Mouse (Mus musculus) liver, embryonic 15.5 days (tissue): ENCODE data around the gene Adamtsl3. TPM values are rescaled to one million over a fixed set of nuclear protein-coding genes. Genes with fewer than 3 reads are reported as not detected.

Source experiments
- ATAC-seq: fragments of 200-750 bp; cut with Nextera tagmentation; 2 replicates; pipeline ENCODE4 v1.8.0; 2017; ENCODE audit warnings: moderate number of reproducible peaks, mild to moderate bottlenecking, moderate library complexity; ENCODE audit not compliant: insufficient read depth
- H3K27ac ChIP-seq: fragments of 300-500 bp; sonication (generic); replicated peaks from 2 replicates; pipeline ENCODE4 v1.5.1; 2015; ENCODE audit warnings: mild to moderate bottlenecking, inconsistent platforms
- H3K27me3 ChIP-seq: fragments of 300-500 bp; sonication (generic); 2 replicates; pipeline ENCODE4 v1.6.1; 2015; ENCODE audit warnings: mild to moderate bottlenecking, inconsistent platforms
- H3K36me3 ChIP-seq: fragments of 300-500 bp; sonication (generic); replicated peaks from 2 replicates; pipeline ENCODE4 v1.6.1; 2015; ENCODE audit warnings: moderate library complexity, mild to moderate bottlenecking, inconsistent platforms
- H3K4me1 ChIP-seq: fragments of 300-500 bp; sonication (generic); replicated peaks from 2 replicates; pipeline ENCODE4 v1.6.1; 2015; ENCODE audit warnings: inconsistent platforms
- H3K4me2 ChIP-seq: fragments of 300-500 bp; sonication (generic); 2 replicates; pipeline ENCODE4 v1.6.1; 2015; ENCODE audit warnings: moderate library complexity, mild to moderate bottlenecking, inconsistent platforms
- H3K4me3 ChIP-seq: fragments of 300-500 bp; sonication (generic); replicated peaks from 2 replicates; pipeline ENCODE4 v1.5.1; 2015; ENCODE audit warnings: mild to moderate bottlenecking, inconsistent platforms
- H3K9ac ChIP-seq: fragments of 300-500 bp; sonication (generic); 2 replicates; pipeline ENCODE4 v1.6.1; 2015; ENCODE audit warnings: moderate library complexity, mild to moderate bottlenecking, inconsistent platforms
- H3K9me3 ChIP-seq: fragments of 300-500 bp; sonication (generic); replicated peaks from 2 replicates; pipeline ENCODE4 v1.6.1; 2016; ENCODE audit warnings: inconsistent platforms
- WGBS: fragments of 180-500 bp; shearing (Covaris S2); methylation state at CpG from one replicate; pipeline ENCODE4 v1.1.7; 2015; ENCODE audit warnings: mixed read lengths; ENCODE audit not compliant: insufficient replicate concordance; 5-methylcytosine and 5-hydroxymethylcytosine counted together
- polyA plus RNA-seq: library from polyadenylated mRNA; unstranded; fragments of >200 nt; fragmentation: Nextera tagmentation; extraction: Ambion mirVana; gene quantifications from 2 replicates; pipeline ENCODE4 v1.2.1, GENCODE M21; 2015

Adamtsl3 gene
- polyA plus RNA-seq, 1 experiment from 2014 or later, result 0.12 TPM

DNA sequence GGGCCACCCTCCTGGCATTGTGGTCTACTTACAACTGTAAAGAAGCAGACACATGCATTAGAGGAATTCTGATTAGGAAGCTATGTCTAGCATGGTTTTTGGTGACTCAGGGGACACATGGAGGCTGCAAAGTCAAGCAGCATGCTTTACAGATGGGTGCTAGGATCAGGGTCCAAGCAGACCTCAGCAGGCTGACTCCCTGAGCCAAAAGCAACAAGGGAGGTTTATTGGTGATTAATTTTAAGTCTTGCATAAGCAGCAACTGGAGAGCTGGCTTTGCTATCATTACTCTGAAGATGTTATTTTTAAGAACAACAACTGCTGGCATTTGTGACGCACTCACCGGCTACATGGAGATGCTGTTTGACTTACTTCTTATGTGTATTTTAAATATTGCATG is 88.1 kb downstream of the Adamtsl3 start:
- Histone ChIP-seq H3K36me3 (no peaks in the 10 kb centered on the region), H3K27me3 (no peaks in the 10 kb centered on the region), H3K4me3 (no peak overlapping the region), H3K27ac (no peak overlapping the region), H3K4me1 (no peaks in the 10 kb centered on the region), H3K9me3 (no peaks in the 10 kb centered on the region), H3K4me2 (no peak overlapping the region), H3K9ac (no peak overlapping the region)
- 88% methylated on average over 2 of the region's 2 CpGs for WGBS
- ATAC-seq, result no peak

GRCm38 (mm10) chr7:82424281-82424680 is 88.8 kb downstream of the Adamtsl3 start:
- Histone ChIP-seq H3K27me3 (no peaks in the 10 kb centered on the region), H3K9me3 (no peaks in the 10 kb centered on the region), H3K9ac (no peak overlapping the region), H3K4me2 (no peak overlapping the region), H3K4me1 (no peaks in the 10 kb centered on the region), H3K27ac (no peak overlapping the region), H3K36me3 (no peaks in the 10 kb centered on the region), H3K4me3 (no peak overlapping the region)
- no peak for ATAC-seq
- WGBS, result 61% methylated on average over 1 of the region's 1 CpGs

DNA sequence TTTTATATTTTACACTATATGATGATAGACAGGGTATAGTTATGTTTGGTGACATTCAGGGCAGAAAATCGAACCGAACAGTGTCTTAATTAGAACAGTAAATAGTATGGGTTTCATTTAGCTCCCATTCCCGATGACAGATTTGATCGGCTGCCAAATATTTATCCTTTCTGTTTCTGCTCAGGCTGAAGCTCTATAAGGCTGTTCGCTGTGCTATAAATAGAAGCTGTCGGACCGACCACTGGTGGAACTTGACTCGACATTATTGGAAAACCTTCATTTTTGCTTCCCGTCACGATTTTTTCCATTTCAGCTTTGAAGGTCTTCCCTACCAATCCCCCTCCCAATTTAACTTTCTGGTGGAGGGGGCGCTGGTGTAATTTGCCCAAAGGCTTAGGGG is 89.9 kb downstream of the Adamtsl3 start:
- no peak overlapping the region for H3K4me2 ChIP-seq
- no peak for ATAC-seq

GRCm38 (mm10) chr7:82429447-82429846 is 94.0 kb downstream of the Adamtsl3 start:
- no peak overlapping the region for H3K4me3 ChIP-seq
- no peaks in the 10 kb centered on the region for H3K9me3 ChIP-seq
- no peaks in the 10 kb centered on the region for H3K4me1 ChIP-seq
- ATAC-seq, result no peak
- WGBS, result 14% methylated on average over 4 of the region's 4 CpGs
- H3K27ac ChIP-seq, result no peak overlapping the region
- no peaks in the 10 kb centered on the region for H3K36me3 ChIP-seq
- H3K27me3 ChIP-seq, result no peaks in the 10 kb centered on the region
- H3K9ac ChIP-seq, result no peak overlapping the region
- no peak overlapping the region for H3K4me2 ChIP-seq

More for the DNA sequence above, 89.9 kb downstream of the Adamtsl3 start:
- Histone ChIP-seq H3K27me3 (no peaks in the 10 kb centered on the region), H3K9me3 (no peaks in the 10 kb centered on the region), H3K36me3 (no peaks in the 10 kb centered on the region), H3K4me3 (no peak overlapping the region), H3K27ac (no peak overlapping the region), H3K4me1 (no peaks in the 10 kb centered on the region), H3K9ac (no peak overlapping the region)
- WGBS, result 61% methylated on average over 11 of the region's 11 CpGs

DNA sequence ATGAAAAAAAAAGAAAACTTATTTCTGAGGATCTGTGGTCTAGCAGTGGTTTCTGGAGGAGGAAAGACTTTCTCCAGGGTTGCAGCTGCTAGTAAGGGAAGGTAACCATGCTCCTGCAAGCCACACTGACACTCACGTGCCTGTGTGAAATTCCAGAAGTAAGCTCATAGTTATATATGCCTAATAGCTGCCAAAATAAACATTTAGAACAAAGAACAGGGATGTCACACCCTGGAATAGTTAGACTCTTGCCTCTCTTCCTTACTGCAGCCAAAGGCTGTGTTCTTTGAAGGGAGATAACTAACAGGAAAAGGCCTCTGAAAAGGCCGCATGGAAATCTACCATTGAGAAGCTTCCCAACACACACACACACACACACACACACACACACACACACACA is 96.1 kb downstream of the Adamtsl3 start:
- no peaks in the 10 kb centered on the region for H3K27me3 ChIP-seq
- no peak overlapping the region for H3K27ac ChIP-seq
- ATAC-seq, result no peak
- WGBS, result 30% methylated on average over 2 of the region's 2 CpGs
- no peak overlapping the region for H3K4me3 ChIP-seq
- no peaks in the 10 kb centered on the region for H3K36me3 ChIP-seq
- H3K4me2 ChIP-seq, result no peak overlapping the region
- H3K9ac ChIP-seq, result no peak overlapping the region
- no peaks in the 10 kb centered on the region for H3K9me3 ChIP-seq
- no peaks in the 10 kb centered on the region for H3K4me1 ChIP-seq

GRCm38 (mm10) chr7:82433226-82433625 is 97.7 kb downstream of the Adamtsl3 start:
- Histone ChIP-seq H3K9me3 (no peaks in the 10 kb centered on the region), H3K4me3 (no peak overlapping the region), H3K27ac (no peak overlapping the region), H3K9ac (no peak overlapping the region), H3K4me2 (no peak overlapping the region), H3K36me3 (no peaks in the 10 kb centered on the region), H3K4me1 (no peaks in the 10 kb centered on the region), H3K27me3 (no peaks in the 10 kb centered on the region)
- no peak for ATAC-seq
- WGBS, result 63% methylated on average over 2 of the region's 2 CpGs

- Histone ChIP-seq H3K4me2 (no peak overlapping the region), H3K4me3 (no peak overlapping the region), H3K9ac (no peak overlapping the region), H3K27me3 (no peaks in the 10 kb centered on the region), H3K27ac (no peak overlapping the region), H3K4me1 (no peaks in the 10 kb centered on the region), H3K36me3 (no peaks in the 10 kb centered on the region), H3K9me3 (no peaks in the 10 kb centered on the region)
- WGBS, result 45% methylated on average over 2 of the region's 2 CpGs
- ATAC-seq, result no peak
Observed at GRCm38 (mm10) chr7:82458376-82458775, 122.9 kb downstream of the Adamtsl3 start.

DNA sequence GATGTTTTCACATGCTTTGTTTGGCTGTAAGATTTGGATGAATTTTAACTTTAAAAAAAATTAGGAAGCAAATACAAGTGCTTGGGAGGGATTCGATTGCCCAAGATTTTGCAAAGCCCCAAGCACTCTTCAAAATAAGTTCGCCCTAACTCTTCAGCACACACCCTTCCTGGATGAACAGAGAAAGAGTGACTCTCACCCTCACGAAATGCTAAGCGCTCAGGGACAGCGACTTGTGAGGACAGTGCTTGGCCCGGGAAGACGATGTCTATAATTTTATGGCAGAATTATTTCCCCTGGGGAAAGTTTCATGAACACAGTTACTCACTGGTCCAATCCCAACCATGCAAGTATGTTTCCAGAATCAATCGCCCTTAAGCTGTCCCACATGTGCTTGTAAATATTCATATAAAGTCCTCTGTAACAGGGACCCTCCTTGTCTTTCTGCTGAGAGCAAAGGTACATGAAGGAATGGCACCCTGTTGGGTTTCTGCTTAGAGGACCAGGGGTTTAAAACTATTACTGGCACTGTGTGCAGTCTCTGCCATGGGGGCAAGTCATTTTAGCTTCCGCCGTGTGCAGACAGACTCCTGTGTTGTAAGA is 127.5 kb downstream of the Adamtsl3 start:
- no peak for ATAC-seq
- WGBS, result 70% methylated on average over 10 of the region's 10 CpGs

DNA sequence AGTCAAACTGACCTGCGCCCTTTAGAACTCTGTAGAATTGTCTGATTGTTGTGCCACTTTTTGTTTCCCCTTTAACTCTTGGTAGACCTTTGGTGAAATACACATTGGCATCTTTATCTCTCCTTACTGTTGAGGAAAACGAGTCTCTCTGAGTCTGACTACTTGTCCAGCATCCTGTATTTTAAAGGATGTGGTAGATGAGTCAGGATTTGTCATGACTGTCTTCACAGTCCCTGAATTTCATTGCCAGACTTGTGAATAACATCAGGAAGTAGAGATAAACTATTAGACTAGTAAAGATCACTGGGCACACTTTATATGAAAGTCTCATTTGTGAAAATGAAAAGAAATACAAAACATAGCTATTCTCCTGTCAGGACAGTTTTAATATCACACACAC is 128.9 kb downstream of the Adamtsl3 start:
- Histone ChIP-seq H3K9me3 (no peaks in the 10 kb centered on the region), H3K4me3 (no peak overlapping the region), H3K9ac (no peak overlapping the region), H3K4me2 (no peak overlapping the region), H3K27me3 (no peaks in the 10 kb centered on the region), H3K36me3 (no peaks in the 10 kb centered on the region), H3K4me1 (no peaks in the 10 kb centered on the region), H3K27ac (no peak overlapping the region)
- WGBS, result 24% methylated on average over 2 of the region's 2 CpGs
- ATAC-seq, result no peak

More for the DNA sequence above, 127.5 kb downstream of the Adamtsl3 start:
- no peak overlapping the region for H3K9ac ChIP-seq
- H3K4me3 ChIP-seq, result no peak overlapping the region
- H3K36me3 ChIP-seq, result no peaks in the 10 kb centered on the region
- no peaks in the 10 kb centered on the region for H3K27me3 ChIP-seq
- no peak overlapping the region for H3K4me2 ChIP-seq
- H3K27ac ChIP-seq, result no peak overlapping the region
- no peaks in the 10 kb centered on the region for H3K4me1 ChIP-seq
- H3K9me3 ChIP-seq, result no peaks in the 10 kb centered on the region

DNA sequence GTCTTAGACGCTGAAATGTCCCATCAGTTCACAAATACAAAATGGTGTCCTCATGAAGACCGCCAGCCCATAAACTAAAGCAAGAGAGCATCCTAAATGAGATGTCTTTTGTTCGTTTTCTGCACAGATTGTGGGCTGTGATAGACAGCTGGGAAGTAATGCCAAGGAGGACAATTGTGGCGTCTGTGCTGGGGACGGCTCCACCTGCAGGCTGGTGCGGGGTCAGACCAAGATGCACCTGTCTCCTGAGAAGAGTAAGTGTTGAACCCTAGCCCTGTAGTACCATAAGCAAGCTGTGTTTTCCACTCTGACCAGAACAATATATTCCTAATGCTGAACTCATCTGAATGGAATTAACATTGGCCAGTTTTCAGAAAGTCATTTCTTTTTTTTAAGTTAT is 129.9 kb downstream of the Adamtsl3 start:
- H3K27me3 ChIP-seq, result no peaks in the 10 kb centered on the region
- H3K27ac ChIP-seq, result no peak overlapping the region
- no peak for ATAC-seq
- 49% methylated on average over 6 of the region's 6 CpGs for WGBS
- H3K36me3 ChIP-seq, result no peaks in the 10 kb centered on the region
- no peak overlapping the region for H3K4me3 ChIP-seq
- no peak overlapping the region for H3K9ac ChIP-seq
- no peaks in the 10 kb centered on the region for H3K9me3 ChIP-seq
- H3K4me1 ChIP-seq, result no peaks in the 10 kb centered on the region
- no peak overlapping the region for H3K4me2 ChIP-seq

DNA sequence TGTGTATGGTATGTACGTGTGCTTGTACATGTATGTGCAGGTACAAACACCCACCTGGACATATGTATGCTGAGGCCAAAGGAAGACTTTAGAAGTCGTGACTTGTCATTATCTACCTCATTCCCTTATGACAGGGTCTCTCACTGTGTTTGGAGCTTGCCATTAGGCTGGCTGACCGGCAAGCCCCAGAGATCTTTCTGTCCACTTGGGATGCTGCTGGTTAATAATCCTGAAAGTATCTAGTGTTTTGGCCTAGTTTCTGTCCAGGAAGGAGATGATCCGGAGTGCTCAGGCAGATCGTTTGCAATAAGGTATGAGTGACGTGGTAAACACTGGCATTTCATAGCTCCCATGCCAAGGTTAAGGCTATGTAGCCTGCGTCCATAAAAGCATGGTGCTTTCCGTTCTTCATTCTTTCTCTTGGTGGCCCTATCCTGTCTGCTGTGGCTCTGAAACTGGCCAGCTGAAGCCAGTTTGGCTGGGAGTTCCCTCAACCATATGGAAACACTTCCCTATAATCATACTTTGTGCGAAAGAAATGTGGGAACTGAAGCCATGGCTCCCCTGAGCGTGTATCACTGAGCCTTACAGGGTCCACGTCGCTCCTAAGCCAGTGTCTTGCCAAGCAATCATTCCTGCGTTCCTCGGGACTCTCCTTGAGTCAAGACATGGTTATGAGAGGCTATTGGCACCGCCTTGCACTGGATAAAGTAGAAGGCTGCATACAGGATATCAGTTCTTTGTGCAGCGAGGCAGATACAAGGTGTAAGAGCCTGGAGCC is 141.1 kb downstream of the Adamtsl3 start:
- no peak overlapping the region for H3K4me2 ChIP-seq
- ATAC-seq, result no peak
- H3K4me1 ChIP-seq, result no peaks in the 10 kb centered on the region
- no peak overlapping the region for H3K27ac ChIP-seq
- H3K36me3 ChIP-seq, result no peaks in the 10 kb centered on the region
- WGBS, result 61% methylated on average over 16 of the region's 16 CpGs
- no peaks in the 10 kb centered on the region for H3K27me3 ChIP-seq
- H3K9ac ChIP-seq, result no peak overlapping the region
- no peaks in the 10 kb centered on the region for H3K9me3 ChIP-seq
- no peak overlapping the region for H3K4me3 ChIP-seq
